Mouse (Mus musculus) testis, adult 2 months (tissue): ENCODE measurements around the gene Gprin1.

Experiments
- CTCF ChIP-seq: fragments of 200-500 bp; IDR thresholded peaks from 2 replicates; pipeline ENCODE4 v1.5.1; 2012; ENCODE audit warnings: low read depth, mild to moderate bottlenecking, inconsistent platforms, low read length, moderate library complexity; ENCODE audit not compliant: control insufficient read depth, insufficient read depth, insufficient replicate concordance
- POLR2A ChIP-seq: fragments of 200-500 bp; IDR thresholded peaks from 2 replicates; pipeline ENCODE4 v1.6.1; 2012; ENCODE audit warnings: low read depth, mild to moderate bottlenecking, inconsistent platforms, low read length, moderate library complexity; ENCODE audit not compliant: control insufficient read depth

GRCm38 (mm10) chr13:54749061-54749863, 412 bp downstream of the Gprin1 start:
- TF ChIP-seq POLR2A (no peak), CTCF (no peak)
